Mouse (Mus musculus): ENCODE data around the gene Cdkl1.

Cdkl1 gene

GRCm38 (mm10) chr12:69751864-69752341 is 39.2 kb downstream of the Cdkl1 start:
- no peak for DNase-seq (ENCODE audit: low spot score)

- no peak for DNase-seq (ENCODE audit: low spot score)
These were observed 46.9 kb downstream of the Cdkl1 start for GRCm38 (mm10) chr12:69744138-69744537.

GRCm38 (mm10) chr12:69741965-69742364 is 49.1 kb downstream of the Cdkl1 start:
- no peak for DNase-seq (ENCODE audit: low spot score)

GRCm38 (mm10) chr12:69733923-69734322 is 57.1 kb downstream of the Cdkl1 start:
- peak; percentile 19 for DNase-seq (ENCODE audit: low spot score)

GRCm38 (mm10) chr12:69733518-69733917 is 57.5 kb downstream of the Cdkl1 start:
- peak; percentile 53 for DNase-seq (ENCODE audit: low spot score)

- DNase-seq (ENCODE audit: low spot score), result no peak
These were observed 58.8 kb downstream of the Cdkl1 start for GRCm38 (mm10) chr12:69732221-69732620.

- no peak for DNase-seq (ENCODE audit: low spot score)
These were observed 60.8 kb downstream of the Cdkl1 start for GRCm38 (mm10) chr12:69730306-69730705.

- no peak for DNase-seq (ENCODE audit: low spot score)
These were observed 61.8 kb downstream of the Cdkl1 start for GRCm38 (mm10) chr12:69729246-69729645.

GRCm38 (mm10) chr12:69724711-69725460 is 66.2 kb downstream of the Cdkl1 start, which contains the start of the genes L2hgdh and Atp5s:
TSS of gene L2hgdh (minus strand) at chr12:69724873.
TSS of gene Atp5s (plus strand) at chr12:69724950.
- peak; percentile 97 for DNase-seq (ENCODE audit: low spot score)

- no peak for DNase-seq (ENCODE audit: low spot score)
These were observed 66.9 kb downstream of the Cdkl1 start for GRCm38 (mm10) chr12:69724018-69724710.

- DNase-seq (ENCODE audit: low spot score), result no peak
These were observed 67.7 kb downstream of the Cdkl1 start for GRCm38 (mm10) chr12:69723376-69723775.

- DNase-seq (ENCODE audit: low spot score), result no peak
These were observed 68.2 kb downstream of the Cdkl1 start for GRCm38 (mm10) chr12:69722857-69723256.

GRCm38 (mm10) chr12:69713628-69714027 is 77.4 kb downstream of the Cdkl1 start:
- no peak for DNase-seq (ENCODE audit: low spot score)

- DNase-seq (ENCODE audit: low spot score), result peak; percentile 44
These were observed 86.1 kb downstream of the Cdkl1 start for GRCm38 (mm10) chr12:69704799-69705458.

- DNase-seq (ENCODE audit: low spot score), result no peak
These were observed 92.7 kb downstream of the Cdkl1 start for GRCm38 (mm10) chr12:69698352-69698751.

Measured in c-Kit-positive CD71-positive TER-119-positive erythroid progenitor cells, embryonic 14.5 days (primary cell).